Mouse (Mus musculus) hematopoietic stem cell, adult 5-6 weeks (primary cell): ENCODE measurements around the gene Eva1b. TPM values are rescaled to one million over a fixed set of nuclear protein-coding genes. Genes with fewer than 3 reads are reported as not detected.

Source experiments
- ATAC-seq, 2 experiments: fragments of 125-278 bp in 1 of 2; replicated peaks in 1 of 2; 2 replicates each; pipeline ENCODE4 v1.8.0; 2016 to 2017; ENCODE audit warnings: inconsistent platforms in 2 of 2, mild to moderate bottlenecking in 2 of 2, moderate number of reproducible peaks in 2 of 2, low read depth in 1 of 2, moderate TSS enrichment in 1 of 2; ENCODE audit not compliant: low FRiP score in 2 of 2, poor library complexity in 2 of 2, severe bottlenecking in 2 of 2, insufficient read depth in 1 of 2, low TSS enrichment in 1 of 2
- total RNA-seq: library from RNA; stranded (forward); fragments of 172-1452, 232-1000 nt; gene quantifications from 2 replicates; pipeline ENCODE4 v1.2.3, GENCODE M21; 2017

Gene Eva1b
- total RNA-seq, 1 experiment from 2014 or later: 1.7 TPM

GRCm38 (mm10) chr4:126115871-126116521, 31.5 kb upstream of the Eva1b start:
- ATAC-seq: no peak

- no peak for ATAC-seq
These were observed 30.4 kb upstream of the Eva1b start for GRCm38 (mm10) chr4:126117116-126117515.

GRCm38 (mm10) chr4:126118651-126119050, 28.9 kb upstream of the Eva1b start:
- ATAC-seq: no peak

GRCm38 (mm10) chr4:126119051-126119450, 28.5 kb upstream of the Eva1b start:
- ATAC-seq: no peak

- ATAC-seq: no peak
These were observed 27.5 kb upstream of the Eva1b start for GRCm38 (mm10) chr4:126120052-126120451.

GRCm38 (mm10) chr4:126120506-126120905, 27.0 kb upstream of the Eva1b start:
- ATAC-seq: no peak

- no peak for ATAC-seq
These were observed 24.1 kb upstream of the Eva1b start for GRCm38 (mm10) chr4:126123309-126124040.

- no peak for ATAC-seq
These were observed 17.0 kb upstream of the Eva1b start for GRCm38 (mm10) chr4:126130502-126130901.

- peak; percentile 91 to 94 for ATAC-seq
These were observed 16.0 kb upstream of the Eva1b start for GRCm38 (mm10) chr4:126131290-126132121.

GRCm38 (mm10) chr4:126132636-126133264, 14.8 kb upstream of the Eva1b start:
- ATAC-seq: no peak

GRCm38 (mm10) chr4:126134236-126134635, 13.3 kb upstream of the Eva1b start:
- ATAC-seq: no peak

- no peak for ATAC-seq
These were observed 12.9 kb upstream of the Eva1b start for GRCm38 (mm10) chr4:126134639-126135038.

GRCm38 (mm10) chr4:126137773-126138172, 9.8 kb upstream of the Eva1b start:
- no peak for ATAC-seq

GRCm38 (mm10) chr4:126141021-126141420, 6.5 kb upstream of the Eva1b start:
- ATAC-seq: no peak

GRCm38 (mm10) chr4:126145396-126145795, 2.1 kb upstream of the Eva1b start:
- ATAC-seq: no peak

GRCm38 (mm10) chr4:126146974-126147532, 491 bp upstream of the Eva1b start:
- no peak for ATAC-seq

GRCm38 (mm10) chr4:126148161-126148961, 817 bp downstream of the Eva1b start:
- ATAC-seq: peak; percentile 52 to 69
